Mouse (Mus musculus) NIH3T3 (cell line): ENCODE data around the gene Pcnx.

ENCODE experiments used
- DNase-seq: peaks from one replicate; pipeline ENCODE4 v3.0.0-alpha.2; 2012; ENCODE audit warnings: low read depth

The Pcnx gene

GRCm38 (mm10) chr12:81859351-81860307 lies at the start of gene Pcnx:
Gene Pcnx, plus strand, starts transcription at chr12:81860023.
- DNase-seq, result peak; percentile 92

GRCm38 (mm10) chr12:81810417-81810816 lies 49.4 kb upstream of the Pcnx start:
- DNase-seq, result no peak

- DNase-seq, result no peak
These were observed 45.1 kb upstream of the Pcnx start for GRCm38 (mm10) chr12:81814742-81815141.

GRCm38 (mm10) chr12:81816330-81817125 lies 43.3 kb upstream of the Pcnx start:
- DNase-seq, result no peak

- DNase-seq, result no peak
These were observed 42.7 kb upstream of the Pcnx start for GRCm38 (mm10) chr12:81817126-81817505.

GRCm38 (mm10) chr12:81820700-81821099 lies 39.1 kb upstream of the Pcnx start:
- no peak for DNase-seq

GRCm38 (mm10) chr12:81822176-81822575 lies 37.6 kb upstream of the Pcnx start:
- peak; percentile 72 for DNase-seq

GRCm38 (mm10) chr12:81822778-81823480 lies 36.9 kb upstream of the Pcnx start:
- no peak for DNase-seq

- no peak for DNase-seq
These were observed 31.5 kb upstream of the Pcnx start for GRCm38 (mm10) chr12:81828355-81828754.

GRCm38 (mm10) chr12:81832039-81832738 lies 27.6 kb upstream of the Pcnx start:
- no peak for DNase-seq

- DNase-seq, result no peak
These were observed 26.7 kb upstream of the Pcnx start for GRCm38 (mm10) chr12:81833094-81833493.

- DNase-seq, result no peak
These were observed 23.7 kb upstream of the Pcnx start for GRCm38 (mm10) chr12:81836162-81836561.

- no peak for DNase-seq
These were observed 22.4 kb upstream of the Pcnx start for GRCm38 (mm10) chr12:81837463-81837862.

- no peak for DNase-seq
These were observed 20.2 kb upstream of the Pcnx start for GRCm38 (mm10) chr12:81839663-81840062.

GRCm38 (mm10) chr12:81841046-81841445 lies 18.8 kb upstream of the Pcnx start:
- peak; percentile 80 for DNase-seq

- DNase-seq, result no peak
These were observed 16.3 kb upstream of the Pcnx start for GRCm38 (mm10) chr12:81843501-81843900.

- no peak for DNase-seq
These were observed 15.3 kb upstream of the Pcnx start for GRCm38 (mm10) chr12:81844572-81844971.

GRCm38 (mm10) chr12:81844981-81845380 lies 14.8 kb upstream of the Pcnx start:
- no peak for DNase-seq

- no peak for DNase-seq
These were observed 10.2 kb upstream of the Pcnx start for GRCm38 (mm10) chr12:81849629-81850028.

GRCm38 (mm10) chr12:81852551-81852950 lies 7.3 kb upstream of the Pcnx start:
- no peak for DNase-seq

- peak; percentile 74 for DNase-seq
These were observed 6.8 kb upstream of the Pcnx start for GRCm38 (mm10) chr12:81852977-81853376.

- no peak for DNase-seq
These were observed 6.3 kb upstream of the Pcnx start for GRCm38 (mm10) chr12:81853543-81853942.
